Mouse (Mus musculus) limb, embryonic 10.5 days (tissue): Measurements from ENCODE around the gene Midn. TPM values are rescaled to one million over a fixed set of nuclear protein-coding genes. Genes with fewer than 3 reads are reported as not detected.

Experiments used
- DNase-seq: peaks from one replicate; pipeline ENCODE4 v3.0.0-alpha.2; 2017; ENCODE audit warnings: low spot score
- H3K27ac ChIP-seq: fragments of 300-500 bp; sonication (generic); 2 replicates; pipeline ENCODE4 v1.5.1; 2016; ENCODE audit warnings: mild to moderate bottlenecking
- H3K27me3 ChIP-seq: fragments of 300-500 bp; sonication (generic); 2 replicates; pipeline ENCODE4 v1.6.1; 2016; ENCODE audit warnings: low read depth, mild to moderate bottlenecking; ENCODE audit not compliant: poor library complexity, severe bottlenecking
- H3K36me3 ChIP-seq: fragments of 300-500 bp; sonication (generic); 2 replicates; pipeline ENCODE4 v1.6.1; 2016; ENCODE audit warnings: mild to moderate bottlenecking, moderate library complexity
- H3K4me1 ChIP-seq: fragments of 300-500 bp; sonication (generic); 2 replicates; pipeline ENCODE4 v1.6.1; 2016
- H3K4me3 ChIP-seq: fragments of 300-500 bp; sonication (generic); 2 replicates; pipeline ENCODE4 v1.5.1; 2016; ENCODE audit warnings: mild to moderate bottlenecking, moderate library complexity
- H3K9me3 ChIP-seq: fragments of 300-500 bp; sonication (generic); replicated peaks from 2 replicates; pipeline ENCODE4 v1.6.1; 2016; ENCODE audit warnings: mild to moderate bottlenecking
- WGBS: fragments of 180-500 bp; shearing (Covaris S2); methylation state at CpG from one replicate; pipeline ENCODE4 v1.1.7; 2016; 5-methylcytosine and 5-hydroxymethylcytosine counted together
- polyA plus RNA-seq: library from polyadenylated mRNA; unstranded; fragments of >200 nt; fragmentation: Nextera tagmentation; extraction: Ambion mirVana; gene quantifications from 2 replicates; pipeline ENCODE4 v1.2.1, GENCODE M21; 2016

Gene Midn
- polyA plus RNA-seq, 1 experiment from 2014 or later: 26.2 TPM

DNA sequence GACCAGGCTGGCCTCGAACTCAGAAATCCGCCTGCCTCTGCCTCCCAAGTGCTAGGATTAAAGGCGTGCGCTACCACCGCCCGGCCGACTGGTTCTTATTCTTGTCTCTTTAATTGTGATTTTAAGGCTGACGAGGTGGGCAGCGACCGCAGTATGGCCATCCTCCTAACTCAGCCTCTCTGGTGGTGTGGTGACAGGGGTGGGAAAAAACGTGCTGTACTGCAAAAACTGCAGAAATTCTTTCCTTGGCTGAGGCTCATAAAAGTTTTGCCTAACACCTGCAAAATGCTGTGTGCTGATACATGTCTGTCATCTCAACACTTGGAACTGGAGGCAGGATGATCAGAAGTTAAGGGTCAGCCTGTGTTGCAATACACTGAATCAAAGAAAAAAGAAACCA is 25.3 kb downstream of the Midn start:
- peaks cover 40% of the 10 kb centered on the region for H3K36me3 ChIP-seq
- WGBS: 9% methylated on average over 11 of the region's 11 CpGs
- DNase-seq: no peak
- H3K27me3 ChIP-seq: no peaks in the 10 kb centered on the region
- H3K4me1 ChIP-seq: peaks cover 52% of the 10 kb centered on the region
- H3K9me3 ChIP-seq: no peaks in the 10 kb centered on the region
- H3K27ac ChIP-seq: peak overlapping the region; percentile 84
- H3K4me3 ChIP-seq: peak overlapping the region; percentile 66

DNA sequence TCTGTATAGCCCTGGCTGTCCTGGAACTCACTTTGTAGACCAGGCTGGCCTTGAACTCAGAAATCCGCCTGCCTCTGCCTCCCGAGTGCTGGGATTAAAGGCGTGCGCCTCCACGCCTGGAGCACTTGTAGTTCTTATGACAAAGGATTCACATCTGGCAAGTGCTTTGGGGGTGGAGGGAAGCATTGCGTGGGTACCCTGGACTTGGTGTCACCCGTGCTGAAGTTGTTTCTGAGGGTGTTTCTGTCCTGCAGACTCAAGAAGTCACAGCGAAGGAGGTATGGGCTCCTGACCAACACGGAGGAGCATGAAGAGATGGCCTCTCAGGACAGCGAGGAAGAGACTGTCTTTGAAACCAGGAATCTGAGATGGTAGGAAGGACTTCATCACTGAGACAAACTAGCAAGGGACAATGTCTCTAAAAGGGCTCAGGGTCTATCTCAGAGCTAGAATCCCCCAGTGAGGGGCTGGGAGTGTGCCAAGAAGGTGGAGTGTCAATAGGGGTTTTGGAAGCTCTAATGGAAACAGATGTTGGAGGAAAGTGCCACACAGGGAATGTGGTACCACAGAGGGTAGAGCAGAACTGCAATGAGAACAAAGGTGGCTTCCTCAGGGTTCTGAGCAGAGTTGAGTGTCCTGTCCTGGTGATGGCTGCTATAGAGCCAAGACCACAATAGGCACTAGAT is 26.0 kb downstream of the Midn start:
- Histone ChIP-seq H3K9me3 (no peaks in the 10 kb centered on the region), H3K4me1 (peaks cover 48% of the 10 kb centered on the region), H3K27ac (no peak overlapping the region), H3K27me3 (no peaks in the 10 kb centered on the region), H3K36me3 (peaks cover 40% of the 10 kb centered on the region), H3K4me3 (no peak overlapping the region)
- DNase-seq: no peak
- WGBS: 88% methylated on average over 10 of the region's 10 CpGs

DNA sequence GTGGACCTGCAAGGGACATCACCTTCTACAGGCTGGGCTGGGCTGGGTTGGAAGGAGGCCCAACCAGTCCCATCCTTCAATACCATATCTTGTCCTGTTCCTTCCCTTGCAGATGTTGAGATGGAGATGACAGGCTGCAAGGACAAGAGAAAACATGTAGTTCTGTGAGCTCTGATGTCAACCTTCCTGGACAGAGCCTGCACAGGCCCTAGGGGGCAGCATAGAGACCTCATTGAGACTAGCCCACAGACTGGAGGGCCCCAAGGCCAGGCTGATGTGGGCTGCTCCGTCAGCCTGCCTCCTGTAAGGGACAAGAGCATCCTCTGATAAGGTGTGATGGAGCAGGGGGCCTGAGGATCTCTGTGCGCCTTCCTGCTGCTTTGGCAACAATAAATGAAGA is 26.6 kb downstream of the Midn start:
- Histone ChIP-seq H3K4me1 (peaks cover 48% of the 10 kb centered on the region), H3K4me3 (no peak overlapping the region), H3K27ac (no peak overlapping the region; the same call in 1 of the 2 replicates), H3K36me3 (peaks cover 35% of the 10 kb centered on the region), H3K27me3 (no peaks in the 10 kb centered on the region), H3K9me3 (no peaks in the 10 kb centered on the region)
- no peak for DNase-seq
- 58% methylated on average over 2 of the region's 2 CpGs for WGBS

GRCm38 (mm10) chr10:80175536-80176269 is 27.6 kb downstream of the Midn start:
- DNase-seq: peak; percentile 76
- 21% methylated on average over 4 of the region's 4 CpGs for WGBS
- peaks cover 25% of the 10 kb centered on the region for H3K36me3 ChIP-seq
- peaks cover 50% of the 10 kb centered on the region for H3K4me1 ChIP-seq
- no peaks in the 10 kb centered on the region for H3K27me3 ChIP-seq
- H3K9me3 ChIP-seq: no peaks in the 10 kb centered on the region
- H3K27ac ChIP-seq: peak overlapping the region; percentile 31; the same call in 1 of the 2 replicates
- peak overlapping the region; percentile 22 for H3K4me3 ChIP-seq

GRCm38 (mm10) chr10:80176270-80176834 is 28.3 kb downstream of the Midn start:
- WGBS: 86% methylated on average over 5 of the region's 5 CpGs
- no peak for DNase-seq
- peak overlapping the region; percentile 31; the same call in 1 of the 2 replicates for H3K27ac ChIP-seq
- peaks cover 18% of the 10 kb centered on the region for H3K36me3 ChIP-seq
- H3K4me3 ChIP-seq: no peak overlapping the region
- no peaks in the 10 kb centered on the region for H3K9me3 ChIP-seq
- H3K27me3 ChIP-seq: no peaks in the 10 kb centered on the region
- peaks cover 57% of the 10 kb centered on the region for H3K4me1 ChIP-seq

DNA sequence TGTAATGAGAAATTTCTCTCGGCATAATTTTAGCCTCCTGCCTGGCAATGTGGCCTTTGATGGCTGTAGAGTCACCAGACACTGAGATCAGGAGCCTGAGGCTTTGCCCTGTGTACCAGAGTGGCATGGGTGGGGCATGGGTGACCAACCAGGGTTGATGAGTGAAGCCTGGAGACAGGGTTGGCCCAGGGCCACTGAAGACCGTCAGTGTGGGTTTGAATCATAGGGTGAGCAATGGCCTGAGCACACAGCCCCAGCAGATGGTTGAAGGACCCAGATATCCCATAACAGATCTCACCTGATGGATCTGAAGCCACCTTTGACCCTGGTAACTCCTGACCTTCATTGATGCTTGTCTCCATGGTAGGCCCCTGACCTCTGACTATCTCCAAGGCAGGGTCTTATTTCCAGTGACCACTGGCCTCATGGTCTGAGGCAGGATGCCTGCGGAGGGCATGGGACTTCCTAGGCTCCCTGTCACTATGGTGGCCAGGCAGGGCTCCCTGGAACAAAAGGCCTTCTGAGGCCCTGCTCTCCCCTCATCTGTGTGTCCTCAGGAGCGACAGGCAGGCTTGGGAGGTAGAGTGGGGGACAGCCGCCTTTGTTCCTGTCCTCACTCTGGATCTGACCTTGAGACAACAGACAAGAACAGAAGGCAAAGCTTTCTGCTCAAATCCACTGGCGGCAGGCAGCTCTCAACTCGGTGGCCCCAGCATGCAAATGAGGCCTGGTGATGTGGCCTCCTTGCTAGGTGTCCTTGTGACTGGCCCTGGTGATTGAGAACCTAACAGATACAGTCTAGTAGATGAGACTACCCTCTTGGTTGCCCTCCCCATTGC is 29.6 kb downstream of the Midn start:
- H3K27me3 ChIP-seq: no peaks in the 10 kb centered on the region
- H3K9me3 ChIP-seq: no peaks in the 10 kb centered on the region
- H3K4me3 ChIP-seq: no peak overlapping the region
- H3K4me1 ChIP-seq: peaks cover 54% of the 10 kb centered on the region
- peaks cover 18% of the 10 kb centered on the region for H3K36me3 ChIP-seq
- DNase-seq: no peak
- WGBS: 76% methylated on average over 7 of the region's 7 CpGs
- no peak overlapping the region for H3K27ac ChIP-seq

GRCm38 (mm10) chr10:80179068-80180051 is 31.3 kb downstream of the Midn start, which contains the start of gene Efna2:
Gene Efna2 (plus strand): TSS chr10:80179482.
- peaks cover 34% of the 10 kb centered on the region for H3K36me3 ChIP-seq
- H3K27ac ChIP-seq: peak within 1 kb of the TSS; percentile 98
- DNase-seq: peak; percentile 82
- H3K4me1 ChIP-seq: peaks cover 44% of the 10 kb centered on the region
- 6% methylated on average over 106 of the region's 106 CpGs for WGBS
- no peaks in the 10 kb centered on the region for H3K9me3 ChIP-seq
- H3K4me3 ChIP-seq: peak within 1 kb of the TSS; percentile 92
- H3K27me3 ChIP-seq: no peaks in the 10 kb centered on the region

DNA sequence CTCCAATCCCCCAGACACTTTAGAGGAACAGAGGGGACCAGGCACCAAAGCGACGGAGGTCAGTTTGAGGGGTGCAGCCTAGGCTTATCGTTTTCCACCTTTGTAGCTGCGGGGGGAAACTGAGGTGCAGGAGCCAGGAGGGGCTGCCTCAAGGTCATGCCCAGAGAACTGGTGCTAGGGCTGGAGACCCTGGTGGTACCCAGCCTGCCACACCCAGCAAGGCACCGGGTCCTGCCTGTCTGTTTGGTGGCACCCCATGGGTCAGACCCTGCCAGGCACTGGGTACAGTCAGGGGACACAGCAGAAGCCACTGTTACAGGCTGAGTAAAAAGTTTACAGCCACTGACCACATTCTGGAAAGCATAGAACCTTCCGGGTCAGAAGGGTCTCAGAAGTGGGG is 32.2 kb downstream of the Midn start:
- no peak for DNase-seq
- H3K9me3 ChIP-seq: no peaks in the 10 kb centered on the region
- H3K36me3 ChIP-seq: peaks cover 38% of the 10 kb centered on the region
- H3K4me1 ChIP-seq: peaks cover 38% of the 10 kb centered on the region
- WGBS: 48% methylated on average over 6 of the region's 6 CpGs
- peak overlapping the region; percentile 92 for H3K4me3 ChIP-seq
- 0 out of 2 replicates have a peak, but pooled peaks cover 2% of the 10 kb centered on the region for H3K27me3 ChIP-seq
- peak overlapping the region; percentile 98 for H3K27ac ChIP-seq

GRCm38 (mm10) chr10:80180823-80181222 is 32.8 kb downstream of the Midn start:
- no peaks in the 10 kb centered on the region for H3K9me3 ChIP-seq
- peaks cover 33% of the 10 kb centered on the region for H3K4me1 ChIP-seq
- H3K27me3 ChIP-seq: peaks cover 7% of the 10 kb centered on the region
- WGBS: 11% methylated on average over 5 of the region's 5 CpGs
- peaks cover 41% of the 10 kb centered on the region for H3K36me3 ChIP-seq
- H3K27ac ChIP-seq: peak overlapping the region; percentile 98
- DNase-seq: peak; percentile 66
- peak overlapping the region; percentile 92 for H3K4me3 ChIP-seq

- no peak overlapping the region for H3K4me3 ChIP-seq
- H3K36me3 ChIP-seq: peaks cover 56% of the 10 kb centered on the region
- H3K4me1 ChIP-seq: peaks cover 30% of the 10 kb centered on the region
- H3K27ac ChIP-seq: no peak overlapping the region
- WGBS: 94% methylated on average over 7 of the region's 7 CpGs
- H3K27me3 ChIP-seq: peaks cover 24% of the 10 kb centered on the region
- DNase-seq: no peak
- H3K9me3 ChIP-seq: no peaks in the 10 kb centered on the region
These were observed 34.5 kb downstream of the Midn start for GRCm38 (mm10) chr10:80182547-80182946.

- Histone ChIP-seq H3K27me3 (peaks cover 65% of the 10 kb centered on the region), H3K4me1 (peaks cover 29% of the 10 kb centered on the region), H3K27ac (no peak overlapping the region), H3K4me3 (no peak overlapping the region), H3K9me3 (no peaks in the 10 kb centered on the region), H3K36me3 (peaks cover 72% of the 10 kb centered on the region)
- DNase-seq: no peak
- 35% methylated on average over 27 of the region's 27 CpGs for WGBS
These were observed 38.6 kb downstream of the Midn start for GRCm38 (mm10) chr10:80186649-80187048.
